Mouse (Mus musculus) 3T3-L1 (cell line): ENCODE results near the gene Aars2.
A peak's percentile ranks its signal among the peaks of the same experiment; 100 is the strongest.

ENCODE experiments used
- DNase-seq: peaks from one replicate; pipeline ENCODE4 v3.0.0-alpha.2; 2015; ENCODE audit warnings: low read depth, low spot score

Gene Aars2

GRCm38 (mm10) chr17:45500981-45501380 lies 5.7 kb upstream of the Aars2 start:
- DNase-seq: no peak

- DNase-seq: no peak
Measured at GRCm38 (mm10) chr17:45502324-45502723, 4.3 kb upstream of the Aars2 start.

GRCm38 (mm10) chr17:45503301-45503973 lies 3.2 kb upstream of the Aars2 start:
- peak; percentile 33 for DNase-seq

- no peak for DNase-seq
Measured at GRCm38 (mm10) chr17:45505941-45506465, 638 bp upstream of the Aars2 start.

- DNase-seq: no peak
Measured at GRCm38 (mm10) chr17:45510871-45511270, 4.2 kb downstream of the Aars2 start.

GRCm38 (mm10) chr17:45511757-45512156 lies 5.1 kb downstream of the Aars2 start:
- no peak for DNase-seq

GRCm38 (mm10) chr17:45515204-45515726 lies 8.6 kb downstream of the Aars2 start:
- no peak for DNase-seq

GRCm38 (mm10) chr17:45515806-45516205 lies 9.2 kb downstream of the Aars2 start:
- DNase-seq: peak; percentile 17

GRCm38 (mm10) chr17:45516488-45516887 lies 9.8 kb downstream of the Aars2 start:
- DNase-seq: peak; percentile 83

- DNase-seq: no peak
Measured at GRCm38 (mm10) chr17:45517135-45517534, 10.5 kb downstream of the Aars2 start.

- no peak for DNase-seq
Measured at GRCm38 (mm10) chr17:45517549-45518215, 11.0 kb downstream of the Aars2 start.

- DNase-seq: no peak
Measured at GRCm38 (mm10) chr17:45518766-45519475, 12.3 kb downstream of the Aars2 start.

- DNase-seq: no peak
Measured at GRCm38 (mm10) chr17:45520136-45520535, 13.5 kb downstream of the Aars2 start.

GRCm38 (mm10) chr17:45523263-45523662 lies 16.6 kb downstream of the Aars2 start, which contains the start of gene Tcte1:
Gene Tcte1 (plus strand): TSS chr17:45523434.
- no peak for DNase-seq

GRCm38 (mm10) chr17:45524961-45525360 lies 18.3 kb downstream of the Aars2 start:
- no peak for DNase-seq

GRCm38 (mm10) chr17:45526571-45526970 lies 19.9 kb downstream of the Aars2 start:
- no peak for DNase-seq

- no peak for DNase-seq
Measured at GRCm38 (mm10) chr17:45530346-45530782, 23.7 kb downstream of the Aars2 start.

GRCm38 (mm10) chr17:45532896-45533295 lies 26.3 kb downstream of the Aars2 start:
- DNase-seq: no peak

- no peak for DNase-seq
Measured at GRCm38 (mm10) chr17:45536264-45536663, 29.6 kb downstream of the Aars2 start.

GRCm38 (mm10) chr17:45538394-45538793 lies 31.8 kb downstream of the Aars2 start:
- DNase-seq: no peak

- no peak for DNase-seq
Measured at GRCm38 (mm10) chr17:45539664-45540063, 33.0 kb downstream of the Aars2 start.

- DNase-seq: no peak
Measured at GRCm38 (mm10) chr17:45542129-45542528, 35.5 kb downstream of the Aars2 start.
